Mouse (Mus musculus) small intestine, adult 2 months (tissue): ENCODE data around the gene Srp68.

ENCODE experiments used
- CTCF ChIP-seq: fragments of 200-500 bp; IDR thresholded peaks from 2 replicates; pipeline ENCODE4 v1.5.1; 2012; ENCODE audit warnings: low read depth, mild to moderate bottlenecking, control low read depth, inconsistent platforms, low read length, moderate library complexity, mixed read lengths; ENCODE audit not compliant: insufficient replicate concordance, insufficient read length; ENCODE audit errors: extremely low read depth
- POLR2A ChIP-seq: fragments of 200-500 bp; IDR thresholded peaks from 2 replicates; pipeline ENCODE4 v1.6.1; 2012; ENCODE audit warnings: low read depth, mild to moderate bottlenecking, control low read depth, inconsistent platforms, low read length, moderate library complexity

- TF ChIP-seq CTCF (no peak), POLR2A (no peak)
Measured at GRCm38 (mm10) chr11:116215991-116216390, 58.0 kb downstream of the Srp68 start.
